Mouse (Mus musculus) frontal cortex, adult (tissue): ENCODE measurements at regions not wholly inside any gene's neighbourhood (a gene's known extent, or its start where the extent isn't known, plus 50 kb on each side); places are given as distances from the start of the nearest gene placed in this dataset.
A peak's percentile ranks its signal among the peaks of the same experiment; 100 is the strongest.
"Not testable (repeated sequence)": the region's sequence is repeated elsewhere in the genome, so short reads cannot be mapped to it uniquely, and the experiment has no call there.

Experiments used
- ATAC-seq: cut with Nextera tagmentation; 2 replicates; pipeline ENCODE4 v1.9.2; 2017; ENCODE audit warnings: mild to moderate bottlenecking, moderate library complexity, mixed read lengths; ENCODE audit not compliant: low TSS enrichment

- no peak for ATAC-seq
Measured at GRCm38 (mm10) chr9:31653788-31654187, 189.5 kb upstream of the Tmem45b start.

- no peak for ATAC-seq
Measured at GRCm38 (mm10) chr9:31650362-31651130, 186.3 kb upstream of the Tmem45b start.

- ATAC-seq: no peak
Measured at GRCm38 (mm10) chr9:31649073-31649472, 184.8 kb upstream of the Tmem45b start.

- ATAC-seq: peak; percentile 64; the same call in 1 of the 2 replicates
Measured at GRCm38 (mm10) chr9:31648551-31648950, 184.3 kb upstream of the Tmem45b start.

GRCm38 (mm10) chr9:31645114-31645513 is 180.9 kb upstream of the Tmem45b start:
- no peak for ATAC-seq

GRCm38 (mm10) chr9:31644106-31644505 is 179.8 kb upstream of the Tmem45b start:
- no peak for ATAC-seq

- ATAC-seq: no peak
Measured at GRCm38 (mm10) chr9:31642169-31642568, 177.9 kb upstream of the Tmem45b start.

- no peak for ATAC-seq
Measured at GRCm38 (mm10) chr9:31628291-31628690, 164.0 kb upstream of the Tmem45b start.

- not testable (repeated sequence) for ATAC-seq
Measured at GRCm38 (mm10) chr9:31621553-31621952, 157.3 kb upstream of the Tmem45b start.

- ATAC-seq: no peak
Measured at GRCm38 (mm10) chr9:31619344-31619743, 155.1 kb upstream of the Tmem45b start.

- ATAC-seq: no peak
Measured at GRCm38 (mm10) chr9:31614250-31614945, 150.1 kb upstream of the Tmem45b start.

- no peak for ATAC-seq
Measured at GRCm38 (mm10) chr9:31611036-31611695, 146.9 kb upstream of the Tmem45b start.

GRCm38 (mm10) chr9:31610631-31611030 is 146.4 kb upstream of the Tmem45b start:
- no peak for ATAC-seq

GRCm38 (mm10) chr9:31610212-31610611 is 145.9 kb upstream of the Tmem45b start:
- no peak for ATAC-seq

- no peak for ATAC-seq
Measured at GRCm38 (mm10) chr9:31609731-31610130, 145.5 kb upstream of the Tmem45b start.

- no peak for ATAC-seq
Measured at GRCm38 (mm10) chr9:31608084-31608870, 144.0 kb upstream of the Tmem45b start.

GRCm38 (mm10) chr9:31606936-31607335 is 142.7 kb upstream of the Tmem45b start:
- no peak for ATAC-seq

- ATAC-seq: no peak
Measured at GRCm38 (mm10) chr9:31604497-31605090, 140.3 kb upstream of the Tmem45b start.

GRCm38 (mm10) chr9:31602707-31603106 is 138.4 kb upstream of the Tmem45b start:
- ATAC-seq: no peak

- ATAC-seq: no peak
Measured at GRCm38 (mm10) chr9:31595096-31595495, 130.8 kb upstream of the Tmem45b start.

GRCm38 (mm10) chr9:31587671-31588070 is 123.4 kb upstream of the Tmem45b start:
- no peak for ATAC-seq
